Mouse (Mus musculus) testis, adult 2 months (tissue): ENCODE measurements around the gene Setx.

Source experiments
- CTCF ChIP-seq: fragments of 200-500 bp; IDR thresholded peaks from 2 replicates; pipeline ENCODE4 v1.5.1; 2012; ENCODE audit warnings: low read depth, mild to moderate bottlenecking, inconsistent platforms, low read length, moderate library complexity; ENCODE audit not compliant: control insufficient read depth, insufficient read depth, insufficient replicate concordance
- POLR2A ChIP-seq: fragments of 200-500 bp; IDR thresholded peaks from 2 replicates; pipeline ENCODE4 v1.6.1; 2012; ENCODE audit warnings: low read depth, mild to moderate bottlenecking, inconsistent platforms, low read length, moderate library complexity; ENCODE audit not compliant: control insufficient read depth

- TF ChIP-seq CTCF (no peak), POLR2A (no peak)
Observed at GRCm38 (mm10) chr2:29183266-29183924, 59.4 kb downstream of the Setx start.
